Mouse (Mus musculus): ENCODE data around the gene Defb28.
A peak's percentile ranks its signal among the peaks of the same experiment; 100 is the strongest.

Defb28 gene

GRCm38 (mm10) chr2:152517981-152518380 is at the start of gene Defb28:
Gene Defb28, plus strand, starts transcription at chr2:152518255.
- DNase-seq = no peak

- peak; percentile 11 for DNase-seq
These were observed 47.1 kb upstream of the Defb28 start for GRCm38 (mm10) chr2:152470973-152471372.

- no peak for DNase-seq
These were observed 45.6 kb upstream of the Defb28 start for GRCm38 (mm10) chr2:152472434-152472833.

- DNase-seq = no peak
These were observed 41.3 kb upstream of the Defb28 start, which contains the start of gene Defb20 for GRCm38 (mm10) chr2:152476763-152477162. Gene Defb20, plus strand, starts transcription at chr2:152477063.

GRCm38 (mm10) chr2:152480881-152481280 is 37.2 kb upstream of the Defb28 start:
- no peak for DNase-seq

- no peak for DNase-seq
These were observed 36.3 kb upstream of the Defb28 start for GRCm38 (mm10) chr2:152481726-152482125.

GRCm38 (mm10) chr2:152487024-152487423 is 31.0 kb upstream of the Defb28 start:
- DNase-seq = no peak

- no peak for DNase-seq
These were observed 28.0 kb upstream of the Defb28 start, which contains the start of gene Defb22 for GRCm38 (mm10) chr2:152490038-152490437. Gene Defb22, minus strand, starts transcription at chr2:152490138.

- DNase-seq = no peak
These were observed 24.9 kb upstream of the Defb28 start for GRCm38 (mm10) chr2:152493151-152493550.

- no peak for DNase-seq
These were observed 20.0 kb upstream of the Defb28 start for GRCm38 (mm10) chr2:152498020-152498419.

- DNase-seq = no peak
These were observed 17.7 kb upstream of the Defb28 start for GRCm38 (mm10) chr2:152500204-152500862.

- DNase-seq = no peak
These were observed 17.2 kb upstream of the Defb28 start for GRCm38 (mm10) chr2:152500863-152501229.

- no peak for DNase-seq
These were observed 14.1 kb upstream of the Defb28 start for GRCm38 (mm10) chr2:152503950-152504349.

- no peak for DNase-seq
These were observed 6.5 kb upstream of the Defb28 start, which contains the start of gene Defb26 for GRCm38 (mm10) chr2:152511592-152511991. Gene Defb26, minus strand, starts transcription at chr2:152511692.

- DNase-seq = no peak
These were observed 2.0 kb upstream of the Defb28 start for GRCm38 (mm10) chr2:152516084-152516483.

- DNase-seq = no peak
These were observed 22.1 kb downstream of the Defb28 start, which contains the start of gene Defb29 for GRCm38 (mm10) chr2:152539944-152540710. Gene Defb29, minus strand, starts transcription at chr2:152540098.

- DNase-seq = no peak
These were observed 23.9 kb downstream of the Defb28 start for GRCm38 (mm10) chr2:152541979-152542378.

GRCm38 (mm10) chr2:152542897-152543296 is 24.8 kb downstream of the Defb28 start:
- DNase-seq = no peak

- DNase-seq = no peak
These were observed 25.4 kb downstream of the Defb28 start for GRCm38 (mm10) chr2:152543478-152543877.

- no peak for DNase-seq
These were observed 26.6 kb downstream of the Defb28 start for GRCm38 (mm10) chr2:152544691-152545090.

GRCm38 (mm10) chr2:152548124-152548523 is 30.1 kb downstream of the Defb28 start:
- no peak for DNase-seq

- peak; percentile 22 for DNase-seq
These were observed 35.8 kb downstream of the Defb28 start for GRCm38 (mm10) chr2:152553774-152554423.

GRCm38 (mm10) chr2:152556655-152557054 is 38.6 kb downstream of the Defb28 start:
- DNase-seq = no peak

GRCm38 (mm10) chr2:152569038-152569437 is 51.0 kb downstream of the Defb28 start, which contains the start of gene Gm17416:
Gene Gm17416, plus strand, starts transcription at chr2:152569338.
- DNase-seq = no peak

Measured in thymus, postnatal 25 days (tissue).